Comparison of ENCODE assay signal across 8 mouse cellular contexts in genomic region chr4:119460728-119461141, GRCm38 (mm10). TPM values are rescaled to one million over a fixed set of nuclear protein-coding genes. Genes with fewer than 3 reads are reported as not detected.
DNase-seq lines count a peak whose midpoint lies in the region; ATAC-seq and TF ChIP-seq lines count a peak whose summit lies in the region.

No protein-coding gene starts in this region.

- H3K27ac ChIP-seq in CH12.LX (ENCODE audit: insufficient read depth, low read depth) = peak overlapping the region; percentile 30; the same call in 1 of the 2 replicates
- H3K27ac ChIP-seq in hindbrain, embryonic 11.5 days (ENCODE audit: low read depth, low read length) = peak overlapping the region; percentile 51
- peak overlapping the region; percentile 84 for H3K27ac ChIP-seq in midbrain, embryonic 14.5 days (replicated peaks; ENCODE audit: low read depth, low read length)

- WGBS in hindbrain, embryonic 11.5 days = 56% methylated on average over 8 of the region's 8 CpGs
- 9% methylated on average over 8 of the region's 8 CpGs for WGBS in midbrain, embryonic 14.5 days

- no peaks in the 10 kb centered on the region for H3K27me3 ChIP-seq in CH12.LX (replicated peaks)
- no peaks in the 10 kb centered on the region for H3K27me3 ChIP-seq in hindbrain, embryonic 11.5 days (ENCODE audit: control insufficient read depth, insufficient read depth, low read length)
- H3K27me3 ChIP-seq in midbrain, embryonic 14.5 days (ENCODE audit: control insufficient read depth, insufficient read depth, low read length) = no peaks in the 10 kb centered on the region

- TF ChIP-seq EP300 in CH12.LX (IDR thresholded peaks at IDR 0.05; ENCODE audit: low read length) = no peak

- dilution Hi-C loops in CH12.LX (cut with MboI; ENCODE audit: extremely low pct_ligation_motif_present, extremely low pct_unique_long_range_greater_than_20kb, low sequenced_read_pairs) = no loop called here

- H3K9me3 ChIP-seq in CH12.LX (replicated peaks; ENCODE audit: low read length) = no peaks in the 10 kb centered on the region
- no peaks in the 10 kb centered on the region for H3K9me3 ChIP-seq in hindbrain, embryonic 11.5 days (ENCODE audit: control insufficient read depth, low read length)
- H3K9me3 ChIP-seq in midbrain, embryonic 14.5 days (ENCODE audit: control insufficient read depth, low read length) = no peaks in the 10 kb centered on the region

- peaks cover 0 to 3% of the 10 kb centered on the region in 2 experiments for H3K36me3 ChIP-seq in CH12.LX (replicated peaks in 1 of 2; ENCODE audit: control insufficient read depth in 1 of 2, insufficient read depth in 1 of 2, low read length in 1 of 2)
- no peaks in the 10 kb centered on the region for H3K36me3 ChIP-seq in hindbrain, embryonic 11.5 days (ENCODE audit: control insufficient read depth, insufficient read depth, low read length)
- H3K36me3 ChIP-seq in midbrain, embryonic 14.5 days (ENCODE audit: control insufficient read depth, insufficient read depth, low read length) = no peaks in the 10 kb centered on the region

- peak overlapping the region in 1 of 3 experiments; percentile 57 for H3K4me3 ChIP-seq in CH12.LX (replicated peaks in 1 of 3; ENCODE audit: low read depth in 2 of 3, low read length in 2 of 3, poor library complexity in 1 of 3)
- H3K4me3 ChIP-seq in hindbrain, embryonic 11.5 days (ENCODE audit: low read depth, low read length) = no peak overlapping the region
- no peak overlapping the region for H3K4me3 ChIP-seq in midbrain, embryonic 14.5 days (replicated peaks; ENCODE audit: low read depth, low read length)

- no peaks in the 10 kb centered on the region for H3K79me2 ChIP-seq in CH12.LX (replicated peaks; ENCODE audit: control insufficient read depth, extremely low read depth, insufficient read depth, poor library complexity, severe bottlenecking)

- no peak for TF ChIP-seq POLR2A in CH12.LX (IDR thresholded peaks at IDR 0.05; ENCODE audit: low read depth, low read length)

- ATAC-seq in hindbrain, embryonic 11.5 days (ENCODE audit: low FRiP score) = peak; percentile 85
- peak; percentile 83 for ATAC-seq in midbrain, embryonic 14.5 days (ENCODE audit: low FRiP score, low TSS enrichment)

- no peak for TF ChIP-seq RAD21 in CH12.LX (IDR thresholded peaks at IDR 0.05; ENCODE audit: low read depth, low read length)

- peak overlapping the region; percentile 62 for H3K4me2 ChIP-seq in CH12.LX (ENCODE audit: insufficient read depth, low read depth, poor library complexity, severe bottlenecking)
- H3K4me2 ChIP-seq in hindbrain, embryonic 11.5 days (replicated peaks; ENCODE audit: low read depth, low read length) = no peak overlapping the region
- peak overlapping the region; percentile 22; the same call in 1 of the 2 replicates for H3K4me2 ChIP-seq in midbrain, embryonic 14.5 days (ENCODE audit: low read length)

- TF ChIP-seq CTCF in CH12.LX (conservative IDR thresholded peaks at IDR 0.05 in 1 of 2, IDR thresholded peaks at IDR 0.05 in 1 of 2; ENCODE audit: low read depth in 2 of 2, low read length in 2 of 2) = no peak

- H3K4me1 ChIP-seq in CH12.LX (ENCODE audit: control insufficient read depth in 1 of 2, insufficient read depth in 2 of 2) = peaks cover 26 to 81% of the 10 kb centered on the region in 2 experiments
- no peaks in the 10 kb centered on the region for H3K4me1 ChIP-seq in hindbrain, embryonic 11.5 days (replicated peaks; ENCODE audit: control insufficient read depth, insufficient read depth, low read length)
- H3K4me1 ChIP-seq in midbrain, embryonic 14.5 days (ENCODE audit: control insufficient read depth, insufficient read depth, low read length) = peaks cover 23% of the 10 kb centered on the region

- DNase-seq in CH12.LX (ENCODE audit: extremely low read depth) = peak; percentile 55
- DNase-seq in cerebellum, adult 18-20 months = peak; percentile 85
- DNase-seq in frontal cortex, adult 2 months (ENCODE audit: extremely low spot score in 1 of 2, low spot score in 1 of 2) = peak; percentile 71 to 89
- peak; percentile 41 for DNase-seq in hindbrain, embryonic 11.5 days (ENCODE audit: low spot score)
- peak; percentile 78 for DNase-seq in left cerebral cortex, adult 11 months (ENCODE audit: low spot score)
- peak; percentile 86 for DNase-seq in midbrain, embryonic 14.5 days
- no peak for DNase-seq in spleen, adult 12 weeks (ENCODE audit: low spot score)
- DNase-seq in adrenal gland, postnatal 14 days = no peak

- in situ Hi-C loops in CH12.LX (cut with MboI; ENCODE audit: low pct_ligation_motif_present, low pct_unique_long_range_greater_than_20kb, low sequenced_read_pairs) = no loop called here

- H3K9ac ChIP-seq in CH12.LX (ENCODE audit: insufficient read depth, low read depth) = peak overlapping the region; percentile 2
- H3K9ac ChIP-seq in hindbrain, embryonic 11.5 days (ENCODE audit: low read depth, low read length) = no peak overlapping the region
- no peak overlapping the region; the same call in 1 of the 2 replicates for H3K9ac ChIP-seq in midbrain, embryonic 14.5 days (replicated peaks; ENCODE audit: low read length)

TF ChIP-seq in CH12.LX, 34 proteins besides CTCF, POLR2A, EP300 and RAD21 (continues in another document):
- no peak for TF ChIP-seq SMC3 (IDR thresholded peaks at IDR 0.05; ENCODE audit: low read depth, low read length)
- no peak for TF ChIP-seq ZC3H11A (IDR thresholded peaks at IDR 0.05; ENCODE audit: low read depth, low read length)
- TF ChIP-seq MAZ (IDR thresholded peaks at IDR 0.05; ENCODE audit: low read depth, low read length) = no peak
- 0 out of 2 replicates have a peak, but pooled peaks have one; percentile 13 for TF ChIP-seq USF1 (IDR thresholded peaks at IDR 0.05; ENCODE audit: low read depth, low read length)
- TF ChIP-seq SIN3A (IDR thresholded peaks at IDR 0.05; ENCODE audit: low read length) = peak; percentile 51; the same call in 1 of the 2 replicates
- no peak for TF ChIP-seq E2F4 (IDR thresholded peaks at IDR 0.05; ENCODE audit: insufficient replicate concordance, low read depth, low read length)
- TF ChIP-seq MAFK (IDR thresholded peaks at IDR 0.05; ENCODE audit: insufficient replicate concordance, low read length) = no peak
- no peak for TF ChIP-seq BHLHE40 (IDR thresholded peaks at IDR 0.05; ENCODE audit: low read depth, low read length)
- TF ChIP-seq UBTF (IDR thresholded peaks at IDR 0.05; ENCODE audit: low read depth, low read length) = no peak
- TF ChIP-seq CHD2 (IDR thresholded peaks at IDR 0.05; ENCODE audit: low read length) = no peak
- 0 out of 2 replicates have a peak, but pooled peaks have one; percentile 16 for TF ChIP-seq KAT2A (IDR thresholded peaks at IDR 0.05; ENCODE audit: insufficient replicate concordance, low read length)
- TF ChIP-seq JUND (conservative IDR thresholded peaks at IDR 0.05; ENCODE audit: low read depth, low read length) = no peak
- TF ChIP-seq MEF2A (IDR thresholded peaks at IDR 0.05; ENCODE audit: borderline replicate concordance, low read depth, low read length) = no peak
- no peak for TF ChIP-seq ZNF384 (IDR thresholded peaks at IDR 0.05; ENCODE audit: low read depth, low read length)
- TF ChIP-seq GABPA (IDR thresholded peaks at IDR 0.05; ENCODE audit: insufficient replicate concordance, low read depth, low read length) = no peak
- no peak for TF ChIP-seq ETS1 (conservative IDR thresholded peaks at IDR 0.05; ENCODE audit: low read depth, low read length)
- TF ChIP-seq POLR2AphosphoS2 (IDR thresholded peaks at IDR 0.05; ENCODE audit: low read depth, low read length) = no peak
- no peak for TF ChIP-seq JUN (IDR thresholded peaks at IDR 0.05; ENCODE audit: insufficient read depth, low read depth, low read length)
- TF ChIP-seq RCOR1 (conservative IDR thresholded peaks at IDR 0.05; ENCODE audit: low read depth, low read length) = no peak
- no peak for TF ChIP-seq IRF4 (IDR thresholded peaks at IDR 0.05; ENCODE audit: low read depth, low read length)
- TF ChIP-seq MYC (IDR thresholded peaks at IDR 0.05; ENCODE audit: low read depth, low read length) = peak; percentile 66

RNA-seq across cellular contexts. Expression of gene Rimkla, which starts 31.7 kb away (rescaled TPM):
- 0.59 and 1.2 TPM in 2 replicates for total RNA-seq in CH12.LX (2012; rRNA removed)
- 0.34 and 0.48 TPM in 2 replicates for total RNA-seq in CH12.LX (2014; rRNA removed)
- polyA plus RNA-seq in CH12.LX (2012; ENCODE audit: insufficient read length, low read depth) = 0.70 and 0.84 TPM in 2 replicates
- polyA plus RNA-seq in frontal cortex, adult 2 months (2012; rRNA removed) = 11.6 and 12.0 TPM in 2 replicates
- 5.7 and 8.1 TPM in 2 replicates for polyA plus RNA-seq in hindbrain, embryonic 11.5 days (2014; fragmentation: Nextera tagmentation; extraction: Ambion mirVana)
- 22.9 and 26.2 TPM in 2 replicates for polyA plus RNA-seq in midbrain, embryonic 14.5 days (2014; fragmentation: Nextera tagmentation; extraction: Ambion mirVana)
- total RNA-seq in adrenal gland, postnatal 14 days (2021) = 0.22 and 0.79 TPM in 2 replicates

RNA-seq across cellular contexts. Expression of gene Zmynd12, which starts 38.1 kb away (rescaled TPM):
- 0.13 and 0.25 TPM in 2 replicates for total RNA-seq in CH12.LX (2012; rRNA removed)
- 0.47 and 0.75 TPM in 2 replicates for total RNA-seq in CH12.LX (2014; rRNA removed)
- polyA plus RNA-seq in CH12.LX (2012; ENCODE audit: insufficient read length, low read depth) = 0.53 and 1.0 TPM in 2 replicates
- polyA plus RNA-seq in frontal cortex, adult 2 months (2012; rRNA removed) = 0.80 and 0.88 TPM in 2 replicates
- 0.23 and 0.29 TPM in 2 replicates for polyA plus RNA-seq in hindbrain, embryonic 11.5 days (2014; fragmentation: Nextera tagmentation; extraction: Ambion mirVana)
- 0.30 and 0.45 TPM in 2 replicates for polyA plus RNA-seq in midbrain, embryonic 14.5 days (2014; fragmentation: Nextera tagmentation; extraction: Ambion mirVana)
- total RNA-seq in adrenal gland, postnatal 14 days (2021) = 1.1 and 1.6 TPM in 2 replicates

RNA-seq across cellular contexts. Expression of gene Ppcs, which starts 38.5 kb away (rescaled TPM):
- total RNA-seq in CH12.LX (2012; rRNA removed) = 14.7 and 20.1 TPM in 2 replicates
- 20.7 and 22.7 TPM in 2 replicates for total RNA-seq in CH12.LX (2014; rRNA removed)
- 19.1 and 19.3 TPM in 2 replicates for polyA plus RNA-seq in CH12.LX (2012; ENCODE audit: insufficient read length, low read depth)
- 7.7 and 10.3 TPM in 2 replicates for polyA plus RNA-seq in frontal cortex, adult 2 months (2012; rRNA removed)
- polyA plus RNA-seq in hindbrain, embryonic 11.5 days (2014; fragmentation: Nextera tagmentation; extraction: Ambion mirVana) = 21.0 and 25.5 TPM in 2 replicates
- 20.9 and 24.5 TPM in 2 replicates for polyA plus RNA-seq in midbrain, embryonic 14.5 days (2014; fragmentation: Nextera tagmentation; extraction: Ambion mirVana)
- 36.5 and 41.5 TPM in 2 replicates for total RNA-seq in adrenal gland, postnatal 14 days (2021)

RNA-seq across cellular contexts. Expression of gene Ccdc30, which starts 45.4 kb away (rescaled TPM):
- 0.04 TPM in 1 of 2 replicates, not detected in the other for total RNA-seq in CH12.LX (2012; rRNA removed)
- total RNA-seq in CH12.LX (2014; rRNA removed) = not detected in 2 replicates
- not detected in 2 replicates for polyA plus RNA-seq in CH12.LX (2012; ENCODE audit: insufficient read length, low read depth)
- 17.4 and 17.7 TPM in 2 replicates for polyA plus RNA-seq in frontal cortex, adult 2 months (2012; rRNA removed)
- polyA plus RNA-seq in hindbrain, embryonic 11.5 days (2014; fragmentation: Nextera tagmentation; extraction: Ambion mirVana) = 12.6 and 13.9 TPM in 2 replicates
- 19.3 and 20.6 TPM in 2 replicates for polyA plus RNA-seq in midbrain, embryonic 14.5 days (2014; fragmentation: Nextera tagmentation; extraction: Ambion mirVana)
- 8.4 and 9.7 TPM in 2 replicates for total RNA-seq in adrenal gland, postnatal 14 days (2021)

Comparison
In these comparisons a context has a peak if more than half of its experiments do, and no peak if none do; other contexts are left out.
1. DNase-seq: peak in CH12.LX (single experiment), cerebellum, adult 18-20 months (2 of 2), frontal cortex, adult 2 months (2 of 2), hindbrain, embryonic 11.5 days (single experiment), left cerebral cortex, adult 11 months (single experiment) and midbrain, embryonic 14.5 days (single experiment); none in spleen, adult 12 weeks (single experiment) and adrenal gland, postnatal 14 days (single experiment).
2. H3K27ac ChIP-seq: peak in every context shown above with its lines; median percentile 84 in midbrain, embryonic 14.5 days; 51 in hindbrain, embryonic 11.5 days; 30 in CH12.LX.